Mouse (Mus musculus) forebrain, embryonic 11.5 days (tissue): ENCODE measurements around the gene Cuedc1. TPM values are rescaled to one million over a fixed set of nuclear protein-coding genes. Genes with fewer than 3 reads are reported as not detected.

Experiments used
- ATAC-seq: fragments of 200-750 bp; cut with Nextera tagmentation; replicated peaks from 2 replicates; pipeline ENCODE4 v1.8.0; 2017; ENCODE audit warnings: moderate TSS enrichment; ENCODE audit not compliant: low FRiP score
- DNase-seq: peaks from one replicate; pipeline ENCODE4 v3.0.0-alpha.2; 2017; ENCODE audit warnings: low spot score
- H3K27ac ChIP-seq: fragments of 300-500 bp; sonication (generic); 2 replicates; pipeline ENCODE4 v1.5.1; 2014; ENCODE audit warnings: low read depth, low read length
- H3K27me3 ChIP-seq: fragments of 300-500 bp; sonication (generic); 2 replicates; pipeline ENCODE4 v1.6.1; 2014; ENCODE audit warnings: mild to moderate bottlenecking, low read length, mixed read lengths; ENCODE audit not compliant: control insufficient read depth, insufficient read depth
- H3K36me3 ChIP-seq: fragments of 300-500 bp; sonication (generic); 2 replicates; pipeline ENCODE4 v1.6.1; 2014; ENCODE audit warnings: mild to moderate bottlenecking, low read length, moderate library complexity, mixed read lengths; ENCODE audit not compliant: control insufficient read depth, insufficient read depth
- H3K4me1 ChIP-seq: fragments of 300-500 bp; sonication (generic); replicated peaks from 2 replicates; pipeline ENCODE4 v1.6.1; 2014; ENCODE audit warnings: low read length, mixed read lengths; ENCODE audit not compliant: control insufficient read depth, insufficient read depth
- H3K4me2 ChIP-seq: fragments of 300-500 bp; sonication (generic); 2 replicates; pipeline ENCODE4 v1.6.1; 2014; ENCODE audit warnings: low read depth, mild to moderate bottlenecking, low read length, moderate library complexity, mixed read lengths; ENCODE audit not compliant: severe bottlenecking
- H3K4me3 ChIP-seq: fragments of 300-500 bp; sonication (generic); 2 replicates; pipeline ENCODE4 v1.5.1; 2014; ENCODE audit warnings: low read depth, low read length
- H3K9ac ChIP-seq: fragments of 300-500 bp; sonication (generic); 2 replicates; pipeline ENCODE4 v1.6.1; 2014; ENCODE audit warnings: low read length
- H3K9me3 ChIP-seq: fragments of 300-500 bp; sonication (generic); 2 replicates; pipeline ENCODE4 v1.6.1; 2016; ENCODE audit warnings: low read length, mixed read lengths; ENCODE audit not compliant: control insufficient read depth
- WGBS: fragments of 180-500 bp; shearing (Covaris S2); extraction: QIAGEN DNeasy Blood & Tissue Kit; methylation state at CpG from one replicate; pipeline ENCODE4 v1.1.7; 2014; 5-methylcytosine and 5-hydroxymethylcytosine counted together
- polyA plus RNA-seq: library from polyadenylated mRNA; unstranded; fragments of >200 nt; fragmentation: Nextera tagmentation; extraction: Ambion mirVana; gene quantifications from 2 replicates; pipeline ENCODE4 v1.2.1, GENCODE M21; 2014

Gene Cuedc1
- polyA plus RNA-seq, 1 experiment from 2014 or later, result 26.2 TPM

GRCm38 (mm10) chr11:88091949-88092348 is 5.9 kb upstream of the Cuedc1 start:
- no peak overlapping the region for H3K9ac ChIP-seq
- no peaks in the 10 kb centered on the region for H3K9me3 ChIP-seq
- H3K27me3 ChIP-seq, result no peaks in the 10 kb centered on the region
- H3K4me2 ChIP-seq, result no peak overlapping the region
- WGBS, result 83% methylated on average over 1 of the region's 1 CpGs
- ATAC-seq (no peak), DNase-seq (no peak)
- no peaks in the 10 kb centered on the region for H3K36me3 ChIP-seq
- no peak overlapping the region for H3K27ac ChIP-seq
- H3K4me3 ChIP-seq, result no peak overlapping the region
- 0 out of 2 replicates have a peak, but pooled peaks cover 2% of the 10 kb centered on the region for H3K4me1 ChIP-seq

- Histone ChIP-seq H3K36me3 (no peaks in the 10 kb centered on the region), H3K4me3 (no peak overlapping the region), H3K4me2 (no peak overlapping the region), H3K9ac (no peak overlapping the region), H3K27ac (no peak overlapping the region), H3K9me3 (no peaks in the 10 kb centered on the region), H3K4me1 (peaks cover 17% of the 10 kb centered on the region; the same call in 1 of the 2 replicates), H3K27me3 (no peaks in the 10 kb centered on the region; the same call in 1 of the 2 replicates)
- DNase-seq, result no peak
- WGBS, result 23% methylated on average over 4 of the region's 4 CpGs
- no peak for ATAC-seq
These were observed 685 bp upstream of the Cuedc1 start for GRCm38 (mm10) chr11:88097173-88097572.

- peaks cover 17% of the 10 kb centered on the region; the same call in 1 of the 2 replicates for H3K4me1 ChIP-seq
- peak overlapping the region; percentile 99 for H3K9ac ChIP-seq
- under 1% methylated on average over 80 of the region's 95 CpGs for WGBS
- H3K9me3 ChIP-seq, result no peaks in the 10 kb centered on the region
- H3K4me3 ChIP-seq, result peak overlapping the region; percentile 82
- ATAC-seq (peak; percentile 77), DNase-seq (peak; percentile 91)
- H3K4me2 ChIP-seq, result peak overlapping the region; percentile 86
- no peaks in the 10 kb centered on the region; the same call in 1 of the 2 replicates for H3K27me3 ChIP-seq
- H3K27ac ChIP-seq, result peak overlapping the region; percentile 88
- H3K36me3 ChIP-seq, result no peaks in the 10 kb centered on the region
These were observed 1.1 kb downstream of the Cuedc1 start for GRCm38 (mm10) chr11:88098787-88099598.

- Histone ChIP-seq H3K4me1 (peaks cover 17% of the 10 kb centered on the region; the same call in 1 of the 2 replicates), H3K27me3 (no peaks in the 10 kb centered on the region; the same call in 1 of the 2 replicates), H3K9ac (peak overlapping the region; percentile 99), H3K36me3 (no peaks in the 10 kb centered on the region), H3K4me3 (peak overlapping the region; percentile 82), H3K27ac (peak overlapping the region; percentile 88), H3K4me2 (peak overlapping the region; percentile 86), H3K9me3 (no peaks in the 10 kb centered on the region)
- under 1% methylated on average over 38 of the region's 38 CpGs for WGBS
- ATAC-seq, result peak; percentile 70
- DNase-seq, result peak; percentile 79
These were observed 1.8 kb downstream of the Cuedc1 start for GRCm38 (mm10) chr11:88099599-88100023.

- Histone ChIP-seq H3K4me3 (peak overlapping the region; percentile 82), H3K4me2 (peak overlapping the region; percentile 86), H3K36me3 (no peaks in the 10 kb centered on the region), H3K27ac (no peak overlapping the region), H3K9me3 (no peaks in the 10 kb centered on the region), H3K9ac (peak overlapping the region; percentile 99), H3K4me1 (peaks cover 17% of the 10 kb centered on the region; the same call in 1 of the 2 replicates), H3K27me3 (no peaks in the 10 kb centered on the region; the same call in 1 of the 2 replicates)
- DNase-seq (no peak), ATAC-seq (no peak)
- 34% methylated on average over 4 of the region's 4 CpGs for WGBS
These were observed 2.3 kb downstream of the Cuedc1 start for GRCm38 (mm10) chr11:88100170-88100569.

GRCm38 (mm10) chr11:88103214-88103941 is 5.5 kb downstream of the Cuedc1 start:
- peaks cover 12% of the 10 kb centered on the region; the same call in 1 of the 2 replicates for H3K4me1 ChIP-seq
- ATAC-seq, result no peak
- 94% methylated on average over 19 of the region's 19 CpGs for WGBS

GRCm38 (mm10) chr11:88105494-88106291 is 7.8 kb downstream of the Cuedc1 start:
- Histone ChIP-seq H3K4me2 (no peak overlapping the region), H3K9ac (no peak overlapping the region), H3K27ac (no peak overlapping the region), H3K27me3 (no peaks in the 10 kb centered on the region), H3K36me3 (no peaks in the 10 kb centered on the region), H3K4me3 (no peak overlapping the region), H3K9me3 (no peaks in the 10 kb centered on the region), H3K4me1 (0 out of 2 replicates have a peak, but pooled peaks cover 1% of the 10 kb centered on the region)
- no peak for ATAC-seq
- no peak for DNase-seq
- 83% methylated on average over 6 of the region's 6 CpGs for WGBS

More at GRCm38 (mm10) chr11:88103214-88103941, 5.5 kb downstream of the Cuedc1 start:
- DNase-seq, result no peak
- no peak overlapping the region for H3K4me3 ChIP-seq
- H3K4me2 ChIP-seq, result no peak overlapping the region
- no peak overlapping the region for H3K27ac ChIP-seq
- H3K9ac ChIP-seq, result no peak overlapping the region
- H3K9me3 ChIP-seq, result no peaks in the 10 kb centered on the region
- no peaks in the 10 kb centered on the region for H3K27me3 ChIP-seq
- no peaks in the 10 kb centered on the region for H3K36me3 ChIP-seq

- WGBS, result 85% methylated on average over 8 of the region's 8 CpGs
- no peak overlapping the region for H3K4me3 ChIP-seq
- no peak overlapping the region for H3K9ac ChIP-seq
- H3K27ac ChIP-seq, result no peak overlapping the region
- H3K27me3 ChIP-seq, result no peaks in the 10 kb centered on the region
- no peak overlapping the region for H3K4me2 ChIP-seq
- H3K9me3 ChIP-seq, result no peaks in the 10 kb centered on the region
- no peaks in the 10 kb centered on the region for H3K4me1 ChIP-seq
- ATAC-seq (no peak), DNase-seq (no peak)
- no peaks in the 10 kb centered on the region for H3K36me3 ChIP-seq
These were observed 8.4 kb downstream of the Cuedc1 start for GRCm38 (mm10) chr11:88106292-88106554.
